Mouse (Mus musculus) neural tube, embryonic 11.5 days (tissue): ENCODE data around the gene Il17rc. TPM values are rescaled to one million over a fixed set of nuclear protein-coding genes. Genes with fewer than 3 reads are reported as not detected.

Source experiments
- ATAC-seq: fragments of 200-750 bp; cut with Nextera tagmentation; 2 replicates; pipeline ENCODE4 v1.8.0; 2017; ENCODE audit warnings: moderate number of reproducible peaks, mild to moderate bottlenecking, moderate TSS enrichment, moderate library complexity; ENCODE audit not compliant: insufficient read depth, low FRiP score, low TSS enrichment
- DNase-seq: peaks from one replicate; pipeline ENCODE4 v3.0.0-alpha.2; 2015; ENCODE audit warnings: low spot score
- H3K27ac ChIP-seq: fragments of 300-500 bp; sonication (generic); 2 replicates; pipeline ENCODE4 v1.5.1; 2014; ENCODE audit warnings: low read depth, mild to moderate bottlenecking, low read length
- H3K27me3 ChIP-seq: fragments of 300-500 bp; sonication (generic); 2 replicates; pipeline ENCODE4 v1.6.1; 2014; ENCODE audit warnings: mild to moderate bottlenecking, low read length, mixed read lengths; ENCODE audit not compliant: control insufficient read depth, insufficient read depth
- H3K36me3 ChIP-seq: fragments of 300-500 bp; sonication (generic); 2 replicates; pipeline ENCODE4 v1.6.1; 2014; ENCODE audit warnings: mild to moderate bottlenecking, low read length, moderate library complexity, mixed read lengths; ENCODE audit not compliant: control insufficient read depth, insufficient read depth
- H3K4me1 ChIP-seq: fragments of 300-500 bp; sonication (generic); 2 replicates; pipeline ENCODE4 v1.6.1; 2014; ENCODE audit warnings: low read length, mixed read lengths; ENCODE audit not compliant: control insufficient read depth, insufficient read depth
- H3K4me2 ChIP-seq: fragments of 300-500 bp; sonication (generic); 2 replicates; pipeline ENCODE4 v1.6.1; 2014; ENCODE audit warnings: low read depth, mild to moderate bottlenecking, moderate library complexity
- H3K4me3 ChIP-seq: fragments of 300-500 bp; sonication (generic); 2 replicates; pipeline ENCODE4 v1.5.1; 2014; ENCODE audit warnings: low read depth, low read length
- H3K9ac ChIP-seq: fragments of 300-500 bp; sonication (generic); 2 replicates; pipeline ENCODE4 v1.6.1; 2014; ENCODE audit warnings: mild to moderate bottlenecking, low read length
- H3K9me3 ChIP-seq: fragments of 300-500 bp; sonication (generic); 2 replicates; pipeline ENCODE4 v1.6.1; 2016; ENCODE audit warnings: low read length; ENCODE audit not compliant: control insufficient read depth
- WGBS: fragments of 180-500 bp; shearing (Covaris S2); extraction: QIAGEN DNeasy Blood & Tissue Kit; methylation state at CpG from one replicate; pipeline ENCODE4 v1.1.7; 2014; 5-methylcytosine and 5-hydroxymethylcytosine counted together
- polyA plus RNA-seq: library from polyadenylated mRNA; unstranded; fragments of >200 nt; fragmentation: Nextera tagmentation; extraction: Ambion mirVana; gene quantifications from 2 replicates; pipeline ENCODE4 v1.2.1, GENCODE M21; 2014

The Il17rc gene
- polyA plus RNA-seq, 1 experiment from 2014 or later, result 3.4 TPM

DNA sequence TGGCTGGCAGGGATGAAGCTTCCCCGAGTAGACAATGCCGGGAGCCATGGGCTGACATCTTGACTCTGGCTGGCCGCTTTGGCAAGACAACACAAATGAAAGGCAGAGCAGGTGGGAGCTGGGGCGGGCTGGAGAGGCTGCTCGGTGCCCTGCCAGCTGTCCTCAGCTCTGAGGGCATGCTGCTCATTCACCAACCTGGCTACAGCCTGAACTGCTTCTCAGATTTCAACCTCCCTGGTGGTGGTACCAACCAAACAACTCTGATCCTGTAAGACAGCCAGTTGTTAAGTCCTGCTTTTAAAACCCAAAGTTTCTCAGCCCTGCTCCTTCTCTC lies 37.7 kb downstream of the Il17rc start:
- H3K9me3 ChIP-seq, result no peaks in the 10 kb centered on the region
- no peak overlapping the region for H3K4me3 ChIP-seq
- ATAC-seq (no peak), DNase-seq (no peak)
- no peaks in the 10 kb centered on the region for H3K27me3 ChIP-seq
- peaks cover 3% of the 10 kb centered on the region for H3K36me3 ChIP-seq
- WGBS, result 53% methylated on average over 5 of the region's 5 CpGs
- no peaks in the 10 kb centered on the region for H3K4me1 ChIP-seq
- no peak overlapping the region for H3K27ac ChIP-seq
- no peak overlapping the region for H3K4me2 ChIP-seq
- no peak overlapping the region for H3K9ac ChIP-seq

DNA sequence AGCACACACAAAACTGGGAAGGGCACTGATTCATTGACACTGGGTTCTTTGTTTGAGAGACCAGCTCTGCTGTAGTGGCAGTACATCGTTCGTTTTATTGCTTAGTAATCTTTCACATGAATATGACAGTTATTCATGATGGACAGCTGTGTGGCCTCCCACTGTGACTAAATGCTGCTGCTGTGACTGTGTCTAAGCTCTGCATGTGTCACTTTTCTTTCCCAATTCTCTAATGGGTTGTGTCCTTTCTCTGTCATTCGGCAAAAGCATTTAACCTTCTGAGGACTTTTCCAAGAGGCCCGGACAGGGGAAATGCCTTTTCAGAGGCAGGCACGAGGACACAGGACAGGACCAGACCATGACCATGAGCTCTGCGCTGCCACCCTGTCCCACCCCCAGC lies 42.7 kb downstream of the Il17rc start:
- Histone ChIP-seq H3K36me3 (peaks cover 25% of the 10 kb centered on the region), H3K27ac (no peak overlapping the region), H3K4me1 (no peaks in the 10 kb centered on the region), H3K9ac (no peak overlapping the region), H3K27me3 (no peaks in the 10 kb centered on the region), H3K4me2 (no peak overlapping the region), H3K9me3 (no peaks in the 10 kb centered on the region), H3K4me3 (no peak overlapping the region)
- 90% methylated on average over 6 of the region's 6 CpGs for WGBS
- ATAC-seq (no peak), DNase-seq (no peak)

DNA sequence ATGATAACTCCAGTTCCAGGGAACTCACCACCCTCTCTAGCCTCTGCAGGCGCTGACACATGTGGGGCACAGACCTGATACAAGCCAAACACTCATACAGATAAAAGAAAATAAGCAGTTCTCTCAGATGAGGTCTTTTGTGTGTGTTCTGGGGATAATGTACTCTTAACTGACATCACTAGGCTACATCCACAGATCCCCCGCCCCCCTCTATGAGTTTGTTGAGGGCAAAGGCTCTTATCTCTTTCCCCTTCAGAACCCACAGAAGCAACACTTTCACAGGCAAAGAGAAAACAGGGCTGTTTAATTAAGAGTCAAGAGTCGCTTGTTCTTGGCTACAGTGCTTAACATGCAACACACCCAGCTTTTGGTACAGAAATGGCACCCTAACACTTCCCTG lies 43.4 kb downstream of the Il17rc start:
- DNase-seq (no peak), ATAC-seq (no peak)
- Histone ChIP-seq H3K4me3 (no peak overlapping the region), H3K9me3 (no peaks in the 10 kb centered on the region), H3K27ac (no peak overlapping the region), H3K9ac (no peak overlapping the region), H3K27me3 (no peaks in the 10 kb centered on the region), H3K36me3 (peaks cover 25% of the 10 kb centered on the region), H3K4me2 (no peak overlapping the region), H3K4me1 (no peaks in the 10 kb centered on the region)
- 96% methylated on average over 3 of the region's 3 CpGs for WGBS

DNA sequence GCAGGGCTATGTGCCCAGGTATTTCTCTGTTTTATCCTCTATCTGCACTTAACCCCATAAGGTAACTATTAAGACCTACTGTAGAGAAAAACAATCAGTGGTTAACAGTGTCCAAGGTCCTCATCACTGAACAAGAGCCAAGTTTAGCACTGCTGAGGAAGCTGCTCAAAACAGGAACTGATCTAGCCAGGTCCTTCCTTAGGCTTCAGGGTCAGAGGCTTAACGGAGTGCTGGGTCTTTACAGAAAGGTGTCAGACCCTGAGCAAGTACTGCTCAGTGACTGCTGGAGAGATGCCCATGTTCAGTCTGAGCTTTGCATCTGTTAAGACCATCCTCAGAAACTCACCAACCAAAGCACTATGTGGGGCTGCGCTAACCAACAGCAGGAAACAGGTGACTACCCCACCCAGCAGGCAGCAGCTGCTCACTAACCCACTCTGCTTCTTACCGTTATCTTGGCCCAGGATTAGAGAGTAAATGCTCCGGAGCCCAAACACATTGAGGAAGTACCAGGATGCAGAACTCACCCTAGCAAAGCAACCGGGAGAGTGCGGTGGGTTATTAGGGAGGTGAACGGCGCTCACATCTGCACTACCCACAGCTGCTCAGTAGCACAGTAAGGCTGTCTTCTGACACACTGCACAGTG lies 46.3 kb downstream of the Il17rc start:
- Histone ChIP-seq H3K27ac (no peak overlapping the region), H3K4me1 (no peaks in the 10 kb centered on the region), H3K36me3 (peaks cover 30% of the 10 kb centered on the region), H3K4me3 (no peak overlapping the region), H3K4me2 (no peak overlapping the region), H3K9me3 (no peaks in the 10 kb centered on the region), H3K27me3 (no peaks in the 10 kb centered on the region), H3K9ac (no peak overlapping the region)
- WGBS, result 95% methylated on average over 8 of the region's 8 CpGs
- no peak for DNase-seq
- ATAC-seq, result no peak

DNA sequence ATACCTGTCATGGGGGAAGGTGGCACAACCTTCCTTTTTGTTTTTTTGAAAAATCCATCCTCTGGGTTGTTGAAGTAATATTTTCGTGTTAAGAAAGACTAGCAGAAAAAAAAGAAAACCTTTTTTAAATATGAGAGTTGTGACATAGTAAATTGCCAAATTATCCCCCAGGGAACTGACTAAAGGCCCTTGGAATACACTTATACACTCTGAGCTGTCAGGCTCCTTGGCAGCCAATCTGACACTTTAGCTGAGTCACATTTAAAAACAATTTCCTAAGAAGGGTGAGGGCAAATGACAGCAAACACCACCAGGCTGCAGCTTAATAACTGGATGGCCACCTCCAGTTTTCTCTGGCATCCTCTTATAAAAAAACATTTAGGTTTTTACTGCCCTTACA lies 51.1 kb downstream of the Il17rc start:
- Histone ChIP-seq H3K27ac (no peak overlapping the region), H3K4me3 (no peak overlapping the region), H3K4me1 (no peaks in the 10 kb centered on the region), H3K36me3 (peaks cover 11% of the 10 kb centered on the region), H3K27me3 (no peaks in the 10 kb centered on the region), H3K9ac (no peak overlapping the region), H3K9me3 (no peaks in the 10 kb centered on the region), H3K4me2 (no peak overlapping the region)
- 84% methylated on average over 1 of the region's 1 CpGs for WGBS
- DNase-seq, result no peak
- ATAC-seq, result no peak

DNA sequence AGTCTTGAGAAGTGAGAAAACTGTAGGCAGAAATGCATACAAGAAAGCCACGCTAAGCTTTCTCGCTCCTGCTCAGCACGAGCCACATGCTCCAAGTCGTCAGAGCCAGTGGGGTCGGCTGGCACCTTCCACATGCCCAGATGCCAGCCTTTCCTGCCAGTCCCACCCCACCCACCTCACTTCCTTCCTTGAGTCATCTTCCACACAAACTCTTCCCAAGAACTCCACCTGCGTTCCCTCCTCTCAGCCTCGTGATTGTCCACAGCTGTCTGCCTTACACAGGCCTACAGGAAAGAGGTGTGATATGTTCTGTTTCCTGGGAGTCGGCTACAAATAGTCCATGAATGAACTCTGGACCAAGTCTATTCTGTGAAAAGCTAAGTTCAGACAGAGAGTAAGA lies 52.2 kb downstream of the Il17rc start:
- Histone ChIP-seq H3K4me2 (no peak overlapping the region), H3K9ac (no peak overlapping the region), H3K36me3 (peaks cover 5% of the 10 kb centered on the region; the same call in 1 of the 2 replicates), H3K27me3 (no peaks in the 10 kb centered on the region), H3K9me3 (no peaks in the 10 kb centered on the region), H3K27ac (no peak overlapping the region), H3K4me3 (no peak overlapping the region), H3K4me1 (no peaks in the 10 kb centered on the region)
- ATAC-seq (no peak), DNase-seq (no peak)
- WGBS, result 88% methylated on average over 8 of the region's 8 CpGs

DNA sequence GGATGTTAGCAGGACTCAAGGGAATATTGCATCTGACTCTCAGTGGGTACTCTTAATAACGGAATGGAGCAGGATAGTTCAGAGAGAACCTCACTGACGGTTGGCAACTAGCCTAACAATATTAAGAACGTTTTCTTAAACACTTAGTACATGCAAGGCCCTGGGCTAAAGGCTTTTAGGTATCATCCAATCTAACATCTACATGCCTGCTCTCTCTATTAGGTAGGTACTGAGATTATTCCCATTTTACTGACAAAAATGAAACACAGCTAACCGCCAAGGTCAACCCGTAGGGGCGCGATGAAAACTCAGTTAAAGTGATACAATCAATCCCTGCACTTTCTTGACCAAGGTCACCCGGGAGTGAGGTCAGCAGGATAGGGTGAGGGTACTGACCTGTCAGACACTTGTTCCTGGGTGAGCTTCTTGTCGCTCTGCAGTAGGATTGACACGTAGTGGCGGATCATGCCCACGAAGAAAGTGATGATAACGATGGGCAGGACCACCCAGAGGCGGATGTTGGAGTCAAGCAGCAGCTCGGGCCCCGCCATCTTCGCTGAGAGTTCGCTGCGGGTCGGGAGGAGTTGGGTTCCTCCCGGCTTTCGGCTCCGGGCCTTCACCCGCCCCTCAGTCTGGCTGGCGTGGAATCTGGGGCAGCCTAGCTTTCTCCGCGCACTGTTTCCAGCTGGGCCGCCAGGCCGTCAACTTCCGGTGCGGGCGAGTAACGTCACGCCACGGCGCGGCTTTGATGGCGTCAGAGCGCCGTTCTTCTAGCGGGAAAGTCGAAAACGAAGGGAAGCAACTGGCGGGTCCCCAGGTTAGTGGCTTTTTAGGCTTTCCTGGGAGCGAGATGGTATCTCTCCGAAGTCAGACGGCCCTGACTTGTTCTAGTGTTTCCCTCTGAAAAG lies 60.0 kb downstream of the Il17rc start, which contains the start of the genes Emc3 and Fancd2:
Gene Emc3 (minus strand): TSS at position 721 of the 908 bp plus-strand sequence.
Gene Fancd2 (plus strand): TSS at position 751 of the 908 bp plus-strand sequence.
- H3K4me2 ChIP-seq, result peak within 1 kb of the TSS; percentile 59
- WGBS, result 1% methylated on average over 47 of the region's 47 CpGs
- no peaks in the 10 kb centered on the region for H3K36me3 ChIP-seq
- H3K9me3 ChIP-seq, result no peaks in the 10 kb centered on the region
- H3K4me3 ChIP-seq, result peak within 1 kb of the TSS; percentile 90
- no peaks in the 10 kb centered on the region for H3K27me3 ChIP-seq
- ATAC-seq, result peak; percentile 81
- H3K9ac ChIP-seq, result peak within 1 kb of the TSS; percentile 88
- peaks cover 9% of the 10 kb centered on the region for H3K4me1 ChIP-seq
- peak; percentile 96 for DNase-seq
- H3K27ac ChIP-seq, result peak within 1 kb of the TSS; percentile 49; the same call in 1 of the 2 replicates

DNA sequence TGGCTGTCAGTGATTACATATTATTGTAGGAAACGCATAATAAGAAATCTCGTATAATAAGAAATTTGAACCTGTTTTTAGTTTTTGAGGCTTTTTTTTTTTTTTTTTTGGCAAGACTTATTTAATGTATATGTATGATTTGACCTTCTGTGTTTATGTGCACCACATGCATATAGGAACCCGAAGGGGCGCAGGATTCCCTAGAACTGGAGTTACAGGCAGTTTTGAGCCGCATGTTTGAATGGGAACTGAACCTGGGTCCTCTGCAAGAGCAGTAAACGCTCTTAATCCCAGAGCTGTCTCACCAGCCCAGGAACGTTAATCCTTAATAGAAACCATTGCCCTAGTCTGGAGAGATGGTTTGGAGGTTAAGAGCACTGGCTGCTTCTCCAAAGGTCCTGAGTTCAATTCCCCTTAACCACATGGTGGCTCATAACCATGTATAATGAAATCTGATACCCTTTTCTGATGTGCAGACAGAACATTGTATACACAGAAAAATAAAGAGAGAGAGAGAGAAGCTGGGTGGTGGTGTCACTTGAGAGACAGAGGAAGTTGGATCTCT lies 60.7 kb downstream of the Il17rc start:
- Histone ChIP-seq H3K9me3 (no peaks in the 10 kb centered on the region), H3K27me3 (no peaks in the 10 kb centered on the region), H3K4me3 (peak overlapping the region; percentile 90), H3K4me1 (peaks cover 9% of the 10 kb centered on the region), H3K9ac (peak overlapping the region; percentile 88), H3K36me3 (no peaks in the 10 kb centered on the region), H3K4me2 (peak overlapping the region; percentile 59), H3K27ac (no peak overlapping the region)
- ATAC-seq, result no peak
- 10% methylated on average over 7 of the region's 7 CpGs for WGBS
- no peak for DNase-seq
